Mouse (Mus musculus): Measurements from ENCODE around the gene Adgrb3. TPM values are rescaled to one million over a fixed set of nuclear protein-coding genes. Genes with fewer than 3 reads are reported as not detected.
A peak's percentile ranks its signal among the peaks of the same experiment; 100 is the strongest.

The Adgrb3 gene
- total and polyA plus RNA-seq, 2 experiments from 2014 or later: 0.07 to 2.9 TPM

- no peaks in the 10 kb centered on the region for H3K9me3 ChIP-seq (replicated peaks; ENCODE audit: control insufficient read depth, low read length)
- no peak overlapping the region for H3K4me2 ChIP-seq (ENCODE audit: low read depth, low read length)
- WGBS: 5% methylated on average over 37 of the region's 37 CpGs
- no peaks in the 10 kb centered on the region for H3K36me3 ChIP-seq (replicated peaks; ENCODE audit: control insufficient read depth, insufficient read depth, low read length)
- no peaks in the 10 kb centered on the region for H3K27me3 ChIP-seq (ENCODE audit: control insufficient read depth, insufficient read depth, low read length)
- peak; percentile 57 for DNase-seq (ENCODE audit: low spot score)
- no peaks in the 10 kb centered on the region for H3K4me1 ChIP-seq (ENCODE audit: control insufficient read depth, insufficient read depth)
- H3K4me3 ChIP-seq (ENCODE audit: low read depth, low read length): no peak overlapping the region
- no peak overlapping the region for H3K27ac ChIP-seq (ENCODE audit: low read depth)
- H3K9ac ChIP-seq (replicated peaks; ENCODE audit: low read depth, low read length): no peak overlapping the region
- peak; percentile 60; the same call in 1 of the 2 replicates for ATAC-seq (ENCODE audit: insufficient read depth, low read depth)
- TF ChIP-seq CTCF (IDR thresholded peaks at IDR 0.05; ENCODE audit: low read depth) (no peak), EP300 (IDR thresholded peaks at IDR 0.05; ENCODE audit: low read depth) (no peak)
Observed at GRCm38 (mm10) chr1:25228381-25229244, 600.9 kb downstream of the Adgrb3 start.

GRCm38 (mm10) chr1:25227880-25228279 is 601.6 kb downstream of the Adgrb3 start:
- Histone ChIP-seq H3K4me3 (ENCODE audit: low read depth, low read length) (no peak overlapping the region), H3K36me3 (replicated peaks; ENCODE audit: control insufficient read depth, insufficient read depth, low read length) (no peaks in the 10 kb centered on the region), H3K27me3 (ENCODE audit: control insufficient read depth, insufficient read depth, low read length) (no peaks in the 10 kb centered on the region), H3K9me3 (replicated peaks; ENCODE audit: control insufficient read depth, low read length) (no peaks in the 10 kb centered on the region), H3K4me2 (ENCODE audit: low read depth, low read length) (no peak overlapping the region), H3K27ac (ENCODE audit: low read depth) (no peak overlapping the region), H3K9ac (replicated peaks; ENCODE audit: low read depth, low read length) (no peak overlapping the region), H3K4me1 (ENCODE audit: control insufficient read depth, insufficient read depth) (no peaks in the 10 kb centered on the region)
- no peak for TF ChIP-seq EP300 (IDR thresholded peaks at IDR 0.05; ENCODE audit: low read depth)
- TF ChIP-seq CTCF (IDR thresholded peaks at IDR 0.05; ENCODE audit: low read depth): no peak
- no peak for DNase-seq (ENCODE audit: low spot score)
- 48% methylated on average over 3 of the region's 3 CpGs for WGBS
- ATAC-seq (ENCODE audit: insufficient read depth, low read depth): no peak

- no peak for TF ChIP-seq EP300 (IDR thresholded peaks at IDR 0.05; ENCODE audit: low read depth)
- no peak for TF ChIP-seq CTCF (IDR thresholded peaks at IDR 0.05; ENCODE audit: low read depth)
- WGBS: 39% methylated on average over 5 of the region's 5 CpGs
- H3K9ac ChIP-seq (replicated peaks; ENCODE audit: low read depth, low read length): no peak overlapping the region
- H3K4me3 ChIP-seq (ENCODE audit: low read depth, low read length): no peak overlapping the region
- H3K9me3 ChIP-seq (replicated peaks; ENCODE audit: control insufficient read depth, low read length): no peaks in the 10 kb centered on the region
- no peaks in the 10 kb centered on the region for H3K4me1 ChIP-seq (ENCODE audit: control insufficient read depth, insufficient read depth)
- ATAC-seq (ENCODE audit: insufficient read depth, low read depth) (no peak), DNase-seq (ENCODE audit: low spot score) (no peak)
- no peaks in the 10 kb centered on the region for H3K27me3 ChIP-seq (ENCODE audit: control insufficient read depth, insufficient read depth, low read length)
- H3K27ac ChIP-seq (ENCODE audit: low read depth): no peak overlapping the region
- H3K36me3 ChIP-seq (replicated peaks; ENCODE audit: control insufficient read depth, insufficient read depth, low read length): no peaks in the 10 kb centered on the region
- no peak overlapping the region for H3K4me2 ChIP-seq (ENCODE audit: low read depth, low read length)
Observed at GRCm38 (mm10) chr1:25204636-25205035, 624.9 kb downstream of the Adgrb3 start.

GRCm38 (mm10) chr1:25199392-25199791 is 630.1 kb downstream of the Adgrb3 start:
- ATAC-seq (ENCODE audit: insufficient read depth, low read depth): no peak
- Histone ChIP-seq H3K9ac (replicated peaks; ENCODE audit: low read depth, low read length) (no peak overlapping the region), H3K27ac (ENCODE audit: low read depth) (no peak overlapping the region), H3K36me3 (replicated peaks; ENCODE audit: control insufficient read depth, insufficient read depth, low read length) (no peaks in the 10 kb centered on the region), H3K4me3 (ENCODE audit: low read depth, low read length) (no peak overlapping the region), H3K4me1 (ENCODE audit: control insufficient read depth, insufficient read depth) (no peaks in the 10 kb centered on the region), H3K27me3 (ENCODE audit: control insufficient read depth, insufficient read depth, low read length) (no peaks in the 10 kb centered on the region), H3K9me3 (replicated peaks; ENCODE audit: control insufficient read depth, low read length) (no peaks in the 10 kb centered on the region), H3K4me2 (ENCODE audit: low read depth, low read length) (no peak overlapping the region)
- TF ChIP-seq CTCF (IDR thresholded peaks at IDR 0.05; ENCODE audit: low read depth) (no peak), EP300 (IDR thresholded peaks at IDR 0.05; ENCODE audit: low read depth) (no peak)
- DNase-seq (ENCODE audit: low spot score): no peak

GRCm38 (mm10) chr1:25191986-25192385 is 637.5 kb downstream of the Adgrb3 start:
- Histone ChIP-seq H3K9me3 (replicated peaks; ENCODE audit: control insufficient read depth, low read length) (no peaks in the 10 kb centered on the region), H3K36me3 (replicated peaks; ENCODE audit: control insufficient read depth, insufficient read depth, low read length) (no peaks in the 10 kb centered on the region), H3K4me2 (ENCODE audit: low read depth, low read length) (no peak overlapping the region), H3K27me3 (ENCODE audit: control insufficient read depth, insufficient read depth, low read length) (no peaks in the 10 kb centered on the region), H3K27ac (ENCODE audit: low read depth) (no peak overlapping the region), H3K9ac (replicated peaks; ENCODE audit: low read depth, low read length) (no peak overlapping the region), H3K4me3 (ENCODE audit: low read depth, low read length) (no peak overlapping the region), H3K4me1 (ENCODE audit: control insufficient read depth, insufficient read depth) (no peaks in the 10 kb centered on the region)
- ATAC-seq (ENCODE audit: insufficient read depth, low read depth) (no peak), DNase-seq (ENCODE audit: low spot score) (no peak)
- no peak for TF ChIP-seq CTCF (IDR thresholded peaks at IDR 0.05; ENCODE audit: low read depth)
- TF ChIP-seq EP300 (IDR thresholded peaks at IDR 0.05; ENCODE audit: low read depth): no peak
- 77% methylated on average over 11 of the region's 11 CpGs for WGBS

DNA sequence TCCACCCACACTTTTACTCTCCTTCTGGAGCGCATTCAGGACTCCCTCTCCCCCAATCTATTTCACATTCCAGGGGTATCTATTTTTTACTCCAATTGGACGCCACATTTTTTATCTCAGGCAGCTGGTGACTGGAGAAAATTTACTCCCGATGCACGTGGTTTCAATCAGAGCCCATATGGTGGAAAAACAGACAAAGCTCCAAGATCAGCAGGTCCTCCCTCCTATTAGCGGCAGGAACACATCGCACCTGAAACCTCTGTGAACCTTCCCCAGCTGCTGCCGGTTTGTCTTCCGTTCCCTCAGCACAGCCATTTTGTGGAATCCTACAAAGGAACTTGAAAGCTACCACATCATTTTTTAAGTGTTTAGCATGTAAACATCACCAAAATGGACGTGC is 640.2 kb downstream of the Adgrb3 start:
- DNase-seq (ENCODE audit: low spot score) (no peak), ATAC-seq (ENCODE audit: insufficient read depth, low read depth) (no peak)
- no peaks in the 10 kb centered on the region for H3K27me3 ChIP-seq (ENCODE audit: control insufficient read depth, insufficient read depth, low read length)
- H3K4me3 ChIP-seq (ENCODE audit: low read depth, low read length): no peak overlapping the region
- no peaks in the 10 kb centered on the region for H3K36me3 ChIP-seq (replicated peaks; ENCODE audit: control insufficient read depth, insufficient read depth, low read length)
- H3K9me3 ChIP-seq (replicated peaks; ENCODE audit: control insufficient read depth, low read length): no peaks in the 10 kb centered on the region
- WGBS: 34% methylated on average over 9 of the region's 9 CpGs
- H3K4me2 ChIP-seq (ENCODE audit: low read depth, low read length): no peak overlapping the region
- H3K9ac ChIP-seq (replicated peaks; ENCODE audit: low read depth, low read length): no peak overlapping the region
- no peak for TF ChIP-seq EP300 (IDR thresholded peaks at IDR 0.05; ENCODE audit: low read depth)
- TF ChIP-seq CTCF (IDR thresholded peaks at IDR 0.05; ENCODE audit: low read depth): no peak
- no peak overlapping the region for H3K27ac ChIP-seq (ENCODE audit: low read depth)
- no peaks in the 10 kb centered on the region for H3K4me1 ChIP-seq (ENCODE audit: control insufficient read depth, insufficient read depth)

All from heart, postnatal 0 days (tissue).